Mouse (Mus musculus) limb, embryonic 15.5 days (tissue): ENCODE measurements around the gene Mapk10. TPM values are rescaled to one million over a fixed set of nuclear protein-coding genes. Genes with fewer than 3 reads are reported as not detected.

Experiments used
- ATAC-seq: fragments of 200-750 bp; cut with Nextera tagmentation; 2 replicates; pipeline ENCODE4 v1.8.0; 2017; ENCODE audit warnings: low read depth, moderate TSS enrichment; ENCODE audit not compliant: insufficient number of reproducible peaks, low FRiP score, low TSS enrichment
- H3K27ac ChIP-seq: fragments of 300-500 bp; sonication (generic); 2 replicates; pipeline ENCODE4 v1.5.1; 2015; ENCODE audit warnings: moderate library complexity, mild to moderate bottlenecking, inconsistent platforms
- H3K27me3 ChIP-seq: fragments of 300-500 bp; sonication (generic); 2 replicates; pipeline ENCODE4 v1.6.1; 2015; ENCODE audit warnings: inconsistent platforms
- H3K36me3 ChIP-seq: fragments of 300-500 bp; sonication (generic); 2 replicates; pipeline ENCODE4 v1.6.1; 2015; ENCODE audit warnings: inconsistent platforms
- H3K4me1 ChIP-seq: fragments of 300-500 bp; sonication (generic); 2 replicates; pipeline ENCODE4 v1.6.1; 2015; ENCODE audit warnings: inconsistent platforms
- H3K4me2 ChIP-seq: fragments of 300-500 bp; sonication (generic); 2 replicates; pipeline ENCODE4 v1.6.1; 2015; ENCODE audit warnings: mild to moderate bottlenecking, inconsistent platforms
- H3K4me3 ChIP-seq: fragments of 300-500 bp; sonication (generic); 2 replicates; pipeline ENCODE4 v1.5.1; 2015; ENCODE audit warnings: mild to moderate bottlenecking, inconsistent platforms
- H3K9ac ChIP-seq: fragments of 300-500 bp; sonication (generic); 2 replicates; pipeline ENCODE4 v1.6.1; 2015; ENCODE audit warnings: inconsistent platforms
- H3K9me3 ChIP-seq: fragments of 300-500 bp; sonication (generic); 2 replicates; pipeline ENCODE4 v1.6.1; 2016; ENCODE audit warnings: inconsistent platforms
- WGBS: fragments of 180-500 bp; shearing (Covaris S2); methylation state at CpG from one replicate; pipeline ENCODE4 v1.1.7; 2015; 5-methylcytosine and 5-hydroxymethylcytosine counted together
- polyA plus RNA-seq: library from polyadenylated mRNA; unstranded; fragments of >200 nt; fragmentation: Nextera tagmentation; extraction: Ambion mirVana; gene quantifications from 2 replicates; pipeline ENCODE4 v1.2.1, GENCODE M21; 2015

The Mapk10 gene
- polyA plus RNA-seq, 1 experiment from 2014 or later = 0.42 TPM

GRCm38 (mm10) chr5:103197796-103198325 lies 13.3 kb downstream of the Mapk10 start:
- Histone ChIP-seq H3K9ac (no peak overlapping the region), H3K4me2 (no peak overlapping the region), H3K4me3 (no peak overlapping the region), H3K27me3 (no peaks in the 10 kb centered on the region), H3K27ac (no peak overlapping the region), H3K9me3 (no peaks in the 10 kb centered on the region), H3K4me1 (no peaks in the 10 kb centered on the region), H3K36me3 (no peaks in the 10 kb centered on the region)
- ATAC-seq = no peak
- WGBS = 53% methylated on average over 2 of the region's 2 CpGs

- no peaks in the 10 kb centered on the region for H3K36me3 ChIP-seq
- no peak for ATAC-seq
- no peak overlapping the region for H3K4me2 ChIP-seq
- no peaks in the 10 kb centered on the region for H3K27me3 ChIP-seq
- no peak overlapping the region for H3K9ac ChIP-seq
- WGBS = 77% methylated on average over 6 of the region's 6 CpGs
- no peaks in the 10 kb centered on the region for H3K4me1 ChIP-seq
- no peak overlapping the region for H3K4me3 ChIP-seq
- H3K27ac ChIP-seq = no peak overlapping the region
- H3K9me3 ChIP-seq = no peaks in the 10 kb centered on the region
Observed at GRCm38 (mm10) chr5:103194549-103194948, 16.6 kb downstream of the Mapk10 start.

- Histone ChIP-seq H3K9me3 (no peaks in the 10 kb centered on the region), H3K27me3 (no peaks in the 10 kb centered on the region), H3K4me3 (no peak overlapping the region), H3K9ac (no peak overlapping the region), H3K4me1 (no peaks in the 10 kb centered on the region), H3K36me3 (no peaks in the 10 kb centered on the region), H3K27ac (no peak overlapping the region), H3K4me2 (no peak overlapping the region)
- 56% methylated on average over 3 of the region's 3 CpGs for WGBS
- ATAC-seq = no peak
Observed at GRCm38 (mm10) chr5:103193700-103194099, 17.4 kb downstream of the Mapk10 start.

GRCm38 (mm10) chr5:103191577-103191976 lies 19.6 kb downstream of the Mapk10 start:
- Histone ChIP-seq H3K9ac (no peak overlapping the region), H3K36me3 (no peaks in the 10 kb centered on the region), H3K4me1 (no peaks in the 10 kb centered on the region), H3K4me3 (no peak overlapping the region), H3K27ac (no peak overlapping the region), H3K9me3 (no peaks in the 10 kb centered on the region), H3K27me3 (no peaks in the 10 kb centered on the region), H3K4me2 (no peak overlapping the region)
- WGBS = 34% methylated on average over 4 of the region's 4 CpGs
- ATAC-seq = no peak

GRCm38 (mm10) chr5:103184256-103184655 lies 26.9 kb downstream of the Mapk10 start:
- ATAC-seq = no peak
- H3K9me3 ChIP-seq = no peaks in the 10 kb centered on the region

GRCm38 (mm10) chr5:103181622-103182021 lies 29.5 kb downstream of the Mapk10 start:
- Histone ChIP-seq H3K4me3 (no peak overlapping the region), H3K27ac (no peak overlapping the region), H3K36me3 (no peaks in the 10 kb centered on the region), H3K9ac (no peak overlapping the region), H3K4me2 (no peak overlapping the region), H3K27me3 (no peaks in the 10 kb centered on the region), H3K9me3 (no peaks in the 10 kb centered on the region), H3K4me1 (no peaks in the 10 kb centered on the region)
- WGBS = 90% methylated on average over 10 of the region's 10 CpGs
- no peak for ATAC-seq

More at GRCm38 (mm10) chr5:103184256-103184655, 26.9 kb downstream of the Mapk10 start:
- no peaks in the 10 kb centered on the region for H3K4me1 ChIP-seq
- no peak overlapping the region for H3K9ac ChIP-seq
- H3K4me3 ChIP-seq = no peak overlapping the region
- H3K36me3 ChIP-seq = no peaks in the 10 kb centered on the region
- no peak overlapping the region for H3K27ac ChIP-seq
- 91% methylated on average over 1 of the region's 1 CpGs for WGBS
- H3K27me3 ChIP-seq = no peaks in the 10 kb centered on the region
- H3K4me2 ChIP-seq = no peak overlapping the region

- no peak overlapping the region for H3K4me3 ChIP-seq
- 22% methylated on average over 5 of the region's 5 CpGs for WGBS
- H3K9ac ChIP-seq = no peak overlapping the region
- H3K9me3 ChIP-seq = no peaks in the 10 kb centered on the region
- no peak for ATAC-seq
- H3K4me2 ChIP-seq = no peak overlapping the region
- no peak overlapping the region for H3K27ac ChIP-seq
- no peaks in the 10 kb centered on the region for H3K4me1 ChIP-seq
- no peaks in the 10 kb centered on the region for H3K36me3 ChIP-seq
- no peaks in the 10 kb centered on the region for H3K27me3 ChIP-seq
Observed at GRCm38 (mm10) chr5:103177010-103177409, 34.1 kb downstream of the Mapk10 start.

GRCm38 (mm10) chr5:103175989-103176388 lies 35.1 kb downstream of the Mapk10 start:
- Histone ChIP-seq H3K36me3 (no peaks in the 10 kb centered on the region), H3K9me3 (no peaks in the 10 kb centered on the region), H3K4me2 (no peak overlapping the region), H3K4me1 (no peaks in the 10 kb centered on the region), H3K4me3 (no peak overlapping the region), H3K27me3 (no peaks in the 10 kb centered on the region), H3K27ac (no peak overlapping the region), H3K9ac (no peak overlapping the region)
- no peak for ATAC-seq
- WGBS = 81% methylated on average over 7 of the region's 7 CpGs

- 65% methylated on average over 7 of the region's 7 CpGs for WGBS
- H3K4me3 ChIP-seq = no peak overlapping the region
- no peak overlapping the region for H3K9ac ChIP-seq
- no peaks in the 10 kb centered on the region for H3K27me3 ChIP-seq
- no peaks in the 10 kb centered on the region for H3K4me1 ChIP-seq
- H3K36me3 ChIP-seq = no peaks in the 10 kb centered on the region
- no peak for ATAC-seq
- no peaks in the 10 kb centered on the region for H3K9me3 ChIP-seq
- no peak overlapping the region for H3K27ac ChIP-seq
- H3K4me2 ChIP-seq = no peak overlapping the region
Observed at GRCm38 (mm10) chr5:103174607-103175006, 36.5 kb downstream of the Mapk10 start.

GRCm38 (mm10) chr5:103171207-103171606 lies 39.9 kb downstream of the Mapk10 start:
- no peaks in the 10 kb centered on the region for H3K27me3 ChIP-seq
- 84% methylated on average over 3 of the region's 3 CpGs for WGBS
- no peak overlapping the region for H3K9ac ChIP-seq
- ATAC-seq = no peak
- H3K36me3 ChIP-seq = no peaks in the 10 kb centered on the region
- no peak overlapping the region for H3K27ac ChIP-seq
- H3K4me2 ChIP-seq = no peak overlapping the region
- no peak overlapping the region for H3K4me3 ChIP-seq
- no peaks in the 10 kb centered on the region for H3K4me1 ChIP-seq
- no peaks in the 10 kb centered on the region for H3K9me3 ChIP-seq

- Histone ChIP-seq H3K27ac (no peak overlapping the region), H3K27me3 (no peaks in the 10 kb centered on the region), H3K4me1 (no peaks in the 10 kb centered on the region), H3K36me3 (no peaks in the 10 kb centered on the region), H3K9me3 (no peaks in the 10 kb centered on the region), H3K4me2 (no peak overlapping the region), H3K4me3 (no peak overlapping the region), H3K9ac (no peak overlapping the region)
- ATAC-seq = no peak
- 92% methylated on average over 5 of the region's 5 CpGs for WGBS
Observed at GRCm38 (mm10) chr5:103167371-103167770, 43.8 kb downstream of the Mapk10 start.

GRCm38 (mm10) chr5:103166755-103167154 lies 44.4 kb downstream of the Mapk10 start:
- Histone ChIP-seq H3K27me3 (no peaks in the 10 kb centered on the region), H3K9ac (no peak overlapping the region), H3K4me3 (no peak overlapping the region), H3K4me2 (no peak overlapping the region), H3K4me1 (no peaks in the 10 kb centered on the region), H3K9me3 (no peaks in the 10 kb centered on the region), H3K27ac (no peak overlapping the region), H3K36me3 (no peaks in the 10 kb centered on the region)
- WGBS = 69% methylated on average over 2 of the region's 2 CpGs
- no peak for ATAC-seq

- 87% methylated on average over 3 of the region's 3 CpGs for WGBS
- no peaks in the 10 kb centered on the region for H3K36me3 ChIP-seq
- H3K9me3 ChIP-seq = no peaks in the 10 kb centered on the region
- H3K27ac ChIP-seq = no peak overlapping the region
- H3K4me2 ChIP-seq = no peak overlapping the region
- H3K4me3 ChIP-seq = no peak overlapping the region
- no peaks in the 10 kb centered on the region for H3K27me3 ChIP-seq
- 0 out of 2 replicates have a peak, but pooled peaks cover 3% of the 10 kb centered on the region for H3K4me1 ChIP-seq
- ATAC-seq = no peak
- no peak overlapping the region for H3K9ac ChIP-seq
Observed at GRCm38 (mm10) chr5:103164022-103164421, 47.1 kb downstream of the Mapk10 start.
